Mouse (Mus musculus): ENCODE data around the gene Aloxe3.
"Not testable (repeated sequence)": the region's sequence is repeated elsewhere in the genome, so short reads cannot be mapped to it uniquely, and the experiment has no call there.

Gene Aloxe3

GRCm38 (mm10) chr11:69125852-69125918, at the start of gene Aloxe3:
Gene Aloxe3 (plus strand): TSS chr11:69125896.
- DNase-seq: peak; percentile 44

- no peak for DNase-seq
Observed at GRCm38 (mm10) chr11:69076572-69076971, 49.1 kb upstream of the Aloxe3 start.

- no peak for DNase-seq
Observed at GRCm38 (mm10) chr11:69077316-69077715, 48.4 kb upstream of the Aloxe3 start.

GRCm38 (mm10) chr11:69078041-69078440, 47.7 kb upstream of the Aloxe3 start:
- DNase-seq: no peak

GRCm38 (mm10) chr11:69078805-69079438, 46.8 kb upstream of the Aloxe3 start:
- no peak for DNase-seq

- no peak for DNase-seq
Observed at GRCm38 (mm10) chr11:69080102-69080854, 45.4 kb upstream of the Aloxe3 start.

GRCm38 (mm10) chr11:69080855-69081222, 44.9 kb upstream of the Aloxe3 start:
- no peak for DNase-seq

GRCm38 (mm10) chr11:69081613-69082012, 44.1 kb upstream of the Aloxe3 start:
- DNase-seq: no peak

GRCm38 (mm10) chr11:69085608-69086007, 40.1 kb upstream of the Aloxe3 start:
- DNase-seq: no peak

GRCm38 (mm10) chr11:69086390-69086789, 39.3 kb upstream of the Aloxe3 start:
- peak; percentile 64 for DNase-seq

- peak; percentile 38 for DNase-seq
Observed at GRCm38 (mm10) chr11:69087082-69087481, 38.6 kb upstream of the Aloxe3 start.

GRCm38 (mm10) chr11:69087597-69087996, 38.1 kb upstream of the Aloxe3 start:
- peak; percentile 5 for DNase-seq

GRCm38 (mm10) chr11:69088103-69088855, 37.4 kb upstream of the Aloxe3 start, which contains the start of gene Vamp2:
Gene Vamp2 (plus strand): TSS chr11:69088490.
- peak; percentile 93 for DNase-seq

GRCm38 (mm10) chr11:69088856-69089615, 36.7 kb upstream of the Aloxe3 start:
- DNase-seq: peak; percentile 25

- DNase-seq: peak; percentile 14
Observed at GRCm38 (mm10) chr11:69089616-69090290, 35.9 kb upstream of the Aloxe3 start.

GRCm38 (mm10) chr11:69090367-69090766, 35.3 kb upstream of the Aloxe3 start:
- DNase-seq: peak; percentile 5

- peak; percentile 4 for DNase-seq
Observed at GRCm38 (mm10) chr11:69091566-69092385, 33.9 kb upstream of the Aloxe3 start.

GRCm38 (mm10) chr11:69092386-69092751, 33.3 kb upstream of the Aloxe3 start:
- peak; percentile 72 for DNase-seq

- DNase-seq: no peak
Observed at GRCm38 (mm10) chr11:69092871-69093270, 32.8 kb upstream of the Aloxe3 start.

GRCm38 (mm10) chr11:69093856-69094255, 31.8 kb upstream of the Aloxe3 start:
- DNase-seq: not testable (repeated sequence)

- DNase-seq: peak; percentile 100
Observed at GRCm38 (mm10) chr11:69094697-69095429, 30.8 kb upstream of the Aloxe3 start, which contains the start of gene Per1. Gene Per1 (plus strand): TSS chr11:69095217.

Data from right cerebral cortex, postnatal 25 days (tissue).